Mouse (Mus musculus) forebrain, embryonic 10.5 days (tissue): ENCODE measurements around the gene Tgm2. TPM values are rescaled to one million over a fixed set of nuclear protein-coding genes. Genes with fewer than 3 reads are reported as not detected.

Source experiments
- DNase-seq: peaks from one replicate; pipeline ENCODE4 v3.0.0-alpha.2; 2017; ENCODE audit warnings: low spot score; ENCODE audit errors: extremely low spot score
- H3K27ac ChIP-seq: fragments of 300-500 bp; sonication (generic); 2 replicates; pipeline ENCODE4 v1.5.1; 2016; ENCODE audit warnings: mild to moderate bottlenecking
- H3K27me3 ChIP-seq: fragments of 300-500 bp; sonication (generic); 2 replicates; pipeline ENCODE4 v1.6.1; 2016; ENCODE audit warnings: mild to moderate bottlenecking; ENCODE audit not compliant: poor library complexity, severe bottlenecking
- H3K36me3 ChIP-seq: fragments of 300-500 bp; sonication (generic); replicated peaks from 2 replicates; pipeline ENCODE4 v1.6.1; 2016; ENCODE audit warnings: mild to moderate bottlenecking, moderate library complexity
- H3K4me1 ChIP-seq: fragments of 300-500 bp; sonication (generic); 2 replicates; pipeline ENCODE4 v1.6.1; 2016
- H3K4me3 ChIP-seq: fragments of 300-500 bp; sonication (generic); 2 replicates; pipeline ENCODE4 v1.5.1; 2016; ENCODE audit warnings: mild to moderate bottlenecking, moderate library complexity
- H3K9me3 ChIP-seq: fragments of 300-500 bp; sonication (generic); 2 replicates; pipeline ENCODE4 v1.6.1; 2016; ENCODE audit warnings: mild to moderate bottlenecking, moderate library complexity
- polyA plus RNA-seq: library from polyadenylated mRNA; unstranded; fragments of >200 nt; fragmentation: Nextera tagmentation; extraction: Ambion mirVana; gene quantifications from 2 replicates; pipeline ENCODE4 v1.2.1, GENCODE M21; 2016

Tgm2 gene
- polyA plus RNA-seq, 1 experiment from 2014 or later: 7.2 TPM

DNA sequence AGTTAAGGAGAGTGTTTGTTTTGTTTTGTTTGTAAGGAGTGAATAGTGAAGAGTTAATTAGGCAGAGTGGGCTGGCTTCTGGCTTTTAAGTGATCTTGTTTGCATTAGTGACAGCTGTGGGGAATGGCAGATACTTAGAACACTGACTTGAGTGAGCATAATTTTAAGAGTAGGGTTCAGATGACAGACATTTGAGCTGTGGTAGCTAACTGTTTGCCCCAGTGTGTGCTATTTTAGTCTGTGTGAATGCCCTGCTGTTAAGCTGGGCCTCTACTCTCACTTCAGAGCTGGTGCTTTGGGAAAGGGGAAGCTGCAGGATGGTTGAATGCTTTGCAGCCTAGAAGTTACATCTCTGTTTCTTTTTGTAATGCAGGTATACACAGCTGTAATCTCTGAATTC is 79.8 kb downstream of the Tgm2 start:
- no peak for DNase-seq
- H3K4me1 ChIP-seq: peaks cover 3% of the 10 kb centered on the region; the same call in 1 of the 2 replicates
- peaks cover 87% of the 10 kb centered on the region for H3K36me3 ChIP-seq
- H3K27ac ChIP-seq: no peak overlapping the region
- no peak overlapping the region for H3K4me3 ChIP-seq
- H3K9me3 ChIP-seq: no peaks in the 10 kb centered on the region
- H3K27me3 ChIP-seq: no peaks in the 10 kb centered on the region

Other genes with a start within 250 kb of the Tgm2 start
- 0.10 and 0.11 TPM in 2 replicates for gene Vstm2l, start 231.8 kb downstream of the Tgm2 start, polyA plus RNA-seq
- gene Tti1, start 118.0 kb downstream of the Tgm2 start, polyA plus RNA-seq: 44.4 and 44.7 TPM in 2 replicates
- 58.1 and 59.3 TPM in 2 replicates for gene Rprd1b, start 117.9 kb downstream of the Tgm2 start, polyA plus RNA-seq
- gene D630003M21Rik, start 82.8 kb upstream of the Tgm2 start, polyA plus RNA-seq: 2.3 and 3.1 TPM in 2 replicates
- gene Bpi, start 111.7 kb upstream of the Tgm2 start, polyA plus RNA-seq: not detected in 2 replicates
- gene Lbp, start 160.1 kb upstream of the Tgm2 start, polyA plus RNA-seq: 1.9 and 2.0 TPM in 2 replicates
- 16.2 and 17.9 TPM in 2 replicates for gene Snhg11, start 229.2 kb upstream of the Tgm2 start, polyA plus RNA-seq